Mouse (Mus musculus) liver, embryonic 14.5 days (tissue): ENCODE measurements around the gene Smarcc2.

Source experiments
- CTCF ChIP-seq: IDR thresholded peaks from 2 replicates; pipeline ENCODE4 v1.5.1; 2016; ENCODE audit warnings: antibody characterized with exemption, low read depth, control low read depth
- EP300 ChIP-seq: IDR thresholded peaks from 2 replicates; pipeline ENCODE4 v1.6.1; 2016; ENCODE audit warnings: antibody characterized with exemption, low read depth

GRCm38 (mm10) chr10:128504012-128504411, 45.0 kb downstream of the Smarcc2 start:
- TF ChIP-seq CTCF (no peak), EP300 (no peak)
